Mouse (Mus musculus) lung, adult 2 months (tissue): ENCODE data around the gene Tshr. TPM values are rescaled to one million over a fixed set of nuclear protein-coding genes. Genes with fewer than 3 reads are reported as not detected.

Source experiments
- DNase-seq: peaks from one replicate; pipeline ENCODE4 v3.0.0; 2022
- H3K4me1 ChIP-seq: fragments of 200-500 bp; 2 replicates; pipeline ENCODE4 v1.6.1; 2011; ENCODE audit warnings: low read length; ENCODE audit not compliant: control insufficient read depth, insufficient read depth
- H3K4me3 ChIP-seq: fragments of 200-500 bp; replicated peaks from 2 replicates; pipeline ENCODE3; 2011; ENCODE audit warnings: low read depth, mild to moderate bottlenecking, control low read depth, low read length; ENCODE audit errors: extremely low read depth
- CTCF ChIP-seq: fragments of 200-500 bp; IDR thresholded peaks from 2 replicates; pipeline ENCODE4 v1.5.1; 2011; ENCODE audit warnings: mild to moderate bottlenecking, low read length, control low read depth; ENCODE audit not compliant: insufficient read depth
- POLR2A ChIP-seq: fragments of 200-500 bp; IDR thresholded peaks from 2 replicates; pipeline ENCODE4 v1.6.1; 2011; ENCODE audit warnings: low read depth, mild to moderate bottlenecking, control low read depth, low read length, borderline replicate concordance; ENCODE audit errors: extremely low read depth
- WGBS: fragments of 180-500 bp; shearing (Covaris S2); methylation state at CpG from one replicate; pipeline ENCODE4 v1.1.7; 2018; 5-methylcytosine and 5-hydroxymethylcytosine counted together
- polyA plus RNA-seq: library from polyadenylated mRNA; depleted of rRNA; stranded (reverse); fragments of >200 nt; gene quantifications from 2 replicates; pipeline ENCODE4 v1.2.3, GENCODE M21; 2012; rRNA removed

Tshr gene
- polyA plus RNA-seq, 1 experiment = 0.90 TPM

GRCm38 (mm10) chr12:91590716-91591115 lies 206.4 kb downstream of the Tshr start:
- Histone ChIP-seq H3K4me1 (peaks cover 2% of the 10 kb centered on the region), H3K4me3 (peak overlapping the region; percentile 94)
- TF ChIP-seq CTCF (no peak), POLR2A (no peak)
- WGBS = 23% methylated on average over 6 of the region's 6 CpGs
- DNase-seq = peak; percentile 23

GRCm38 (mm10) chr12:91591191-91591590 lies 206.8 kb downstream of the Tshr start:
- Histone ChIP-seq H3K4me3 (no peak overlapping the region), H3K4me1 (peaks cover 2% of the 10 kb centered on the region)
- 95% methylated on average over 1 of the region's 1 CpGs for WGBS
- no peak for DNase-seq
- TF ChIP-seq CTCF = no peak
- no peak for TF ChIP-seq POLR2A

- DNase-seq = no peak
- H3K4me1 ChIP-seq = peaks cover 2% of the 10 kb centered on the region; the same call in 1 of the 2 replicates
- TF ChIP-seq POLR2A = no peak
- TF ChIP-seq CTCF = no peak
- no peak overlapping the region for H3K4me3 ChIP-seq
- 87% methylated on average over 3 of the region's 3 CpGs for WGBS
Observed at GRCm38 (mm10) chr12:91592128-91592527, 207.8 kb downstream of the Tshr start.

Other genes with a start within 250 kb of the Tshr start
- 4.1 and 4.7 TPM in 2 replicates for gene Cep128, start 154 bp upstream of the Tshr start, polyA plus RNA-seq
- gene Gtf2a1, start 205.9 kb downstream of the Tshr start, polyA plus RNA-seq = 11.8 and 13.7 TPM in 2 replicates